Mouse (Mus musculus) adrenal gland, postnatal 14 days (tissue): ENCODE data around the gene Tas2r121. TPM values are rescaled to one million over a fixed set of nuclear protein-coding genes. Genes with fewer than 3 reads are reported as not detected.

Source experiments
- DNase-seq: peaks from one replicate; pipeline ENCODE4 v3.0.0; 2021; ENCODE audit warnings: mixed read lengths
- long read RNA-seq, 2 experiments: library from polyadenylated mRNA; stranded (forward); transcript quantifications; one replicate each; pipeline ENCODE4 v2.0.0; 2021
- total RNA-seq: library from RNA; stranded (reverse); gene quantifications from 2 replicates; pipeline ENCODE4 v1.2.3, GENCODE M21; 2021

Gene Tas2r121
- not detected in 2 replicates for total RNA-seq
- long read RNA-seq, experiment 1: 0 reads
- long read RNA-seq, experiment 2: 0 reads

DNA sequence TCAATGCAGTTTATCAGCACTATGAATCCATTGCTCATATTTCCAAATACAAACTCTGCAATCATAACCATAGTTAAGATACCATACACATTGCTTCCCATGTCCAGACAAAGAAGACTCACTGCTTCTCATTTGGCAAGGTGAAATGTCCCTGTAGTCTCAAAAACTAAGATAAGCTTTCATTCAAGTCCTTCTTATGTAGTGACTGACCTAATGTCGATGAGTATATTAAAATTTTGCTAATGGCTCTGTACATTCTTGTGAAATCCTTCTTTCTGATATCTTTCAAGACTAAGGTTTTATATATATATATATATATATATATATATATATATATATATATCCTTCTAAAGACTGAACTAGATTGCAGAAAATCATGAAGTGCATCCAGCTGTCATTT, at the start of gene Tas2r121:
Gene Tas2r121, minus strand, starts transcription at position 101 of the 400 bp plus-strand sequence.
- DNase-seq: no peak

DNA sequence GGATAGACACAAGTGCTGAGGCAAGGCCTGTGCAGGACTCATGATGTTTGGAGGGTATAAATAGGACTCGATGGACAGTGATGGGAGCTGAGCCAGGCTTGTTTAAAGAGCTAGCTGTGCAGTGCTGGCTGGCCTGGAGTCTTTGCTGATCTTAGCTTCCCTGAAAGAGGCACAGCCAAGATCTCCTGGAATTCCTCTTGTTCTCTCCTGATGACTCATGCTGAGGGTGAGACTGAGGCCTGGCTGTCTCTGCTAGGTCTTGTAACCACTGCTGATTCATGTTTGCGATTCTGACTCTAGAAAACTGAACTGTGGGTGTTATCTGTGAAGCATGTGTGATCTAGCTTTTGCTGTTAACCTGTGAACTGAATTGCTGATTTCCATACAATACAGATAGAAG, 49.4 kb upstream of the Tas2r121 start:
- DNase-seq: no peak

DNA sequence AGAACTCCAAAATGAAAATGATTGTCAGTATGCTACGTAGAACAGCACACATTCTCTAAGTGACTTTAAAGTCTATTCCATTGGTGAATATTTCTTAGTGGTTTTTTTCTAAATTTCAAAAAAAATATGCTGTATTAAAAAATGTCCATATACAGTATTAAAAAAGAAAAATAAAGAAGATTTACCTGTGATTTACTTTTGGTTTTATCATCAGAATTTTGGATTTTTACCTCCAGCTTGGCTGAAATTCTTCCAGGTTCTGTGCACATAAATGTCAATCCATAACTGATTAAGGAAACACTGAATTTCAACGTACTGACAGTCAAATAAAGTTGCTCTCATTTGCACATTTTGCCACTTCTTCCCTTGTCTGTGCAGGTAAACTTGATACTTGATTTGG, 37.1 kb upstream of the Tas2r121 start, which contains the start of gene Tas2r115:
Gene Tas2r115, minus strand, starts transcription at position 101 of the 400 bp plus-strand sequence.
- DNase-seq: no peak

- no peak for DNase-seq
Observed at GRCm38 (mm10) chr6:132711828-132712227, 11.0 kb upstream of the Tas2r121 start, which contains the start of gene Tas2r122. TSS of gene Tas2r122 (minus strand) at chr6:132711928.

DNA sequence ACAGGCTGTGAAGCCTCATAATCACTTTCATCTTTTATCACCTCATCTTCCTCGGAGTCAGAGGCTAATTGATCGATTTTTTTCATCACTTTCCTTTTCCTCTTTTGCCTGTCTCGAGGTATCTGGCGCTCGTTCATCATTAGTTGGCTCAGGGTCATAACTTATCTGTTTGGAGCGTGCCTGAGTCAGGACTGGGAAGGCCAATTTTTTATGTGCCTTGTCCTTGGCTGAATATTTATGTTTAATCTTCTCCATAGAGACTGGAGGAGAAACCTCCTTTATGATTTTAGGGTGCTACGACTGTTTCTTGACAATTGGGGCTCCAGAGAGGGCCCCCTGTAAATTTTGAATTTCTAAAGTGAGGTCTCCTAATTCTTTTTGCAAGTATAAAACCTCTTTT, 9.2 kb downstream of the Tas2r121 start:
- DNase-seq: peak; percentile 13

DNA sequence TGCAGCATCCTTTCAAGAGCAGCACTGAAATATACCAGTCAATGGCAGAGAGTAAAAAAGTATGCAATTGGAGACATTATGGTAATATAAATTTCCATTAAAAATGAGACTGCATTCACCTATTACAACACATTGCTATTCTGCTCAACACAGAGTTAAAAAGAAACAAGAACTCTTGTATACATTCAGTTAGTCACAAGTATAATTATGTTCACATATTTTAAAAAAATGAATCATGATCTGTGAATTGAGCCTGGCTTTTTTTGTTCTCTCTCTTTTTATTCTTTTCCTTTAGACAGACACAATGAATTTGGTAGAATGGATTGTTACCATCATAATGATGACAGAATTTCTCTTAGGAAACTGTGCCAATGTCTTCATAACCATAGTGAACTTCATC, 44.2 kb downstream of the Tas2r121 start, which contains the start of gene Tas2r120:
Gene Tas2r120, plus strand, starts transcription at position 301 of the 400 bp plus-strand sequence.
- no peak for DNase-seq

- no peak for DNase-seq
Observed at GRCm38 (mm10) chr6:132651426-132651825, 49.4 kb downstream of the Tas2r121 start, which contains the start of gene A630073D07Rik. TSS of gene A630073D07Rik (minus strand) at chr6:132651526.

Other genes with a start within 250 kb of the Tas2r121 start
- not detected in 2 replicates for gene Prh1, start 131.2 kb downstream of the Tas2r121 start, total RNA-seq
- gene Prp2, start 105.1 kb downstream of the Tas2r121 start, total RNA-seq: not detected in 2 replicates
- not detected in 2 replicates for gene A630073D07Rik, start 49.5 kb downstream of the Tas2r121 start, total RNA-seq
- not detected in 2 replicates for gene Tas2r120, start 44.1 kb downstream of the Tas2r121 start, total RNA-seq
- gene Tas2r122, start 10.9 kb upstream of the Tas2r121 start, total RNA-seq: not detected in 2 replicates
- not detected in 2 replicates for gene Tas2r115, start 37.0 kb upstream of the Tas2r121 start, total RNA-seq
- not detected in 2 replicates for gene Tas2r124, start 53.7 kb upstream of the Tas2r121 start, total RNA-seq
- not detected in 2 replicates for gene Tas2r102, start 61.1 kb upstream of the Tas2r121 start, total RNA-seq
- not detected in 2 replicates for gene Tas2r136, start 77.2 kb upstream of the Tas2r121 start, total RNA-seq
- not detected in 2 replicates for gene Tas2r117, start 101.8 kb upstream of the Tas2r121 start, total RNA-seq
- gene Tas2r123, start 146.1 kb upstream of the Tas2r121 start, total RNA-seq: not detected in 2 replicates
- gene Tas2r116, start 154.4 kb upstream of the Tas2r121 start, total RNA-seq: not detected in 2 replicates
- not detected in 2 replicates for gene Tas2r110, start 167.0 kb upstream of the Tas2r121 start, total RNA-seq
- not detected in 2 replicates for gene Tas2r113, start 192.0 kb upstream of the Tas2r121 start, total RNA-seq
- gene Tas2r125, start 208.6 kb upstream of the Tas2r121 start, total RNA-seq: not detected in 2 replicates